Mouse (Mus musculus): ENCODE measurements around the gene Mbd3.

Gene Mbd3

DNA sequence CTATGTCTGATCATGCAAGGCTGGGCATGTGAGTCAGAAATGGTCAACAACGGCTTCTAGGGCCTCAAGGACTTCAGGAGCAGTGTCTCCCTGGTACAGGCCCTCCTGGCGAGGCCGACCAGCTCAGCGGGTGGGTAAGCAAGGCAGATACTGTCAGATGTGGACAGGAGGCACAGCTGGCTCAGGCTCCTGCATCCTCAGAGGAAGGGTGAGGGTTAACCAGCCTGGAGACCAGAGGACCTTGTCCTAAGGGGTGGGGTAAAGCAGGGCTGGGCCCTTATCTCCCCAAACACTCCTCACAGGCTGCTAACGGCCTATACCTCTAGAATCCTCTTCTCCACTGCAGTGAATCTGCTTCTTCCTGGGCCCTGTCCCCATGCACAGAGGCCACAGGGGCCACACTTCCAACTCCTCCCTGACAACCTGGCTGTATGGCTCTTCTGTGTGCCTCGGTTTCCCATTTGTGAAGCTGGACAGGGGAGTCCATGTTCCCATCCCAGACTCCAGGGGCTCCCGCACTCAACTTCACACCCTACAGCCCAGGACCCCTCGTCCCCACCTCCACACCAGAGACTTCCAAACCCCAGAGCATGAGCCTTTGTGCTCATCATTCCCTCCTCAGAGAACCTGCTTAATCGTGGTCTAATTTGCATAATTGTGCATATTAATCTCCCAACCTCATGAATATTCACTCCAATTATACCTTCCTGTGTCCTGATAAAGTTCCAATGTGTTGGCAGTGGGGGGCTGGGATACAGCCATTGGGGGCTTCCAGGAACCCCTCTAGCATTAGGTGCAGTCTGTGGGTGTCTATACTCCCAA is 22.5 kb upstream of the Mbd3 start:
- DNase-seq = no peak

DNA sequence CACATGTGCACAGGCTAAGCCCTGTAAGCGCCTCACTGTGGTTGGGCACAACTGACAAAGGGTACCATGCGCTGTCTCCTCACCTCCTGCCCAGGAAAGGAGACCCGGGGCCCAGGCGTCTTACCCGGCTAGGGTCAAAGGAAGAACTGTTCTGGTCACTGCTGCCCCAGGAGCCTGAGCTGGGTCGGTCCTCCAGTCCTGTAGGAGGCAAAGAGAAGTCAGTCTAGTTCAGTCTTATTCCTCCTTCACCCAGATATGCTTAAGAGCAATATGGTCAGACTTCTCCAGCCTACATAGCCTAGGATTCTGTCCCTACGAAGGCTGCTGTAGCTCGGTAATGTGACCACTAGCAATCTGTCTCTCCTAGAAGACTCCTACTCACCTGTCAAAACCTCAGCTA is 21.9 kb upstream of the Mbd3 start:
- no peak for DNase-seq

DNA sequence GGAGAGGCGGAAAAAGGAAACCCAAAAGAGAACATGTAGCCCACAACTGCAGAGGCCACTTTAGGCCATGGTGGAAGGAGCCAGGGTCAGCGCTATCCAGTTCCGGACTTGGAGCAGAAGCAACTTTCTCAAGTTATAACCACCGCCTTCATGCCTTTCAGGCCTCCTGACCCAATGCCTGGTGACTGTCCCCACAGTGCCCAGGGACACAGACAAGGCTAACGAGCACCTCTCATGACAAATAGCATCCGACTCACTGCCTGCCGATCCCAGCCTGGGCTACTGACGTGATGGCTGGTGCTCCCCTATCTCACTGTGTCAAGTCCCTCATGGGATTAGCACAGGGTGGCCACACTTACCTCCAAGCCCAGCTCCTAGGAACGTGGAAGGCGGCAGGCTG is 21.4 kb upstream of the Mbd3 start:
- no peak for DNase-seq

GRCm38 (mm10) chr10:80419419-80419818 is 20.1 kb upstream of the Mbd3 start:
- no peak for DNase-seq

DNA sequence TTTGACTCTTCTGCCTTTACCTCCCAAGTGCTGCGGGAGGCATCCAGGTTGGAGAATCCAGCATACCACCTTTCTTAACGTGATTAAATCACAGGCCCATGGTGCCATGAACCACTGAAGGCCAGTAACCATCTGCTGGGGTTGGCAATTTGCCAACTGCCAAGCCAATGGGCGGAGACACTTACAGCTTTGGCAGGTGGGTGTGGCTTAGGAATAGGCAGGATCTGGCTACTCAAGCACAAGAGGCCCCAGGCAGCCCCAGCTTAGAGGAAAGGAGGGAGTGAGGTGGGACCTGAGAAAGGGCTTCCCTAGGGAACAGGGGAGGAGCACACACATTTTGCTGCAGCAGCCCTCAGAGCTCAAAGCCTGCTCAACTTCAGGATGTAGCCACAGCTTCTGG is 19.0 kb upstream of the Mbd3 start:
- DNase-seq = peak; percentile 61 to 67

DNA sequence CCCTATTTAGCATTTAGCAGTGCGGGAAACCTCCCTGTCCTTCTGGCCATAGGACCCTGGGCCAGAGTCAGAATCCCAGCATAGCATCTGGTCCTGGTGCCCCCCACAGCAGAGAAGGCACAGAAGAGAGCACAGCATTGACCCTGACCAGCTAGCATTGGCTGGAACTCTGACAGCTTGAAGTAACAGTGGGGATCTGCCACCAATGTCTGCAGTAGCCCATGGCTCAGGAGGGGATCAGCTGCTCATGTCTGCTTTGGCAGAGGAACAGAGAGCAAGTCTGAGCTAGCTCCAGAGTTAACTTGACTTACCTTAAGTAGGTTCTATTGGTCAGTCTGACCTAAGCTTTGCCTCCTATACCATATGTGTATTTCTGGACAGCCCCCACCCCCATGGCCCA is 18.5 kb upstream of the Mbd3 start:
- no peak for DNase-seq

DNA sequence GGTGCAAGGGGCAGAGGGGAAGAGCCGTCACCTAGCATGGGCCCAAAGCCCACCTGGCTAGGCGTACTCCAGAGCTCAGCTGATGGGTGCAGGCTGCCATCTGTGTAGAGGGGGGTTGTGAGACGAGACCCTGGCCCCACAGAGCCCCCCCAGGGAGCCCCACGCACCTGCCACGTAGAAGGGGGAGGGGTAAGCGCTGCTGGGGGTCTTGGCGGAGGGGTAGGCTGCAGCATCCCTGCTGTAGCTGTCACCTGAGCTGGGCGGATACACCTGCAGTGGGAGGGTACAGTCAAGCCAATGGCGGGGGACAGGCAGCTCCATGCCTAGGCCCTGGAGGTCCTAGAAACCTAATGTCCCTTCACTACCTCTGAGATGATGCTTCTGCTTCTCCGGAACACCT is 18.0 kb upstream of the Mbd3 start:
- no peak for DNase-seq

GRCm38 (mm10) chr10:80415566-80415965 is 16.2 kb upstream of the Mbd3 start:
- no peak for DNase-seq

DNA sequence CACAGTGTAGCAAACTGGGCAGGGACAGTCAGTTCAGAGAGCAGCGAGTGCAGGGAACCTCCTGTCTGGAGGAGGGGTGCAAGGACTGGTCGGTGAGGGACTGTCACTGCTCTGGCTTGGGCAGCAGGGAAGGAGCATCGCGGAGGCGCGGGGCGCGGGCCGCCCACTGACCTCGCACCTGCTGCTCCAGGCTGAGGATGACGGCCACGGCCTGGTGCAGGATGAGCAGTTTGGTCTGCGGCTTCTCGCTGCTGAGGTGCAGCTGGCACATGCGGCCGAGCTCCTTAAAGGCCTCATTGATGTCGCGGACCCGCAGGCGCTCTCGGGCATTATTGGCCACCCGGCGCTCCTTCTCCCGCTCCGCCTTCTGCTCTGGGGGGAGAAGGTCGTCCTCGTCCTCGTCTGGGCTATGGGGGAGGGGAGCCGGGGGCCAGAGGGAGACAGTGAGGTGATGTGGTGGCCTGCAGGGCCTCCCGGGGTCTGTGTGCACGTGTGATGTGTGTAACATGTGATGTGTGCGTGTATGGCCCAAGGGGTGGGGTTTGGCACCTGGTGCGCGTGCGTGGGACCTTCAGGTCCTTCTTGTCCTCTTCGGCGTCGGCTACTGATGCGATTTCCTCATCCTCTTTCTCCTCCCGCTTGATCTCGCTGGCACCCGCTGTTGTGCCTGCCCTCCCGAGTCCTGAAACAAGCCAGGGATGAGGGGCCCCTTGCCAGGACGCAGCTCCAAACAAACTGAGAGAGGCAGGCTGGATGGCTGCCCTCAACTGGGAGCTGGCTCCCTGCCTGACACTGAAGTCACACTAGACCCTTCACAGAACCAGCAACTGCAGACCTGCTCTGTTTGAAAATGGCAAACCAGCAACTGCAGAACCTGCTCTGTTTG is 13.5 kb upstream of the Mbd3 start:
- DNase-seq = peak; percentile 58 to 63

DNA sequence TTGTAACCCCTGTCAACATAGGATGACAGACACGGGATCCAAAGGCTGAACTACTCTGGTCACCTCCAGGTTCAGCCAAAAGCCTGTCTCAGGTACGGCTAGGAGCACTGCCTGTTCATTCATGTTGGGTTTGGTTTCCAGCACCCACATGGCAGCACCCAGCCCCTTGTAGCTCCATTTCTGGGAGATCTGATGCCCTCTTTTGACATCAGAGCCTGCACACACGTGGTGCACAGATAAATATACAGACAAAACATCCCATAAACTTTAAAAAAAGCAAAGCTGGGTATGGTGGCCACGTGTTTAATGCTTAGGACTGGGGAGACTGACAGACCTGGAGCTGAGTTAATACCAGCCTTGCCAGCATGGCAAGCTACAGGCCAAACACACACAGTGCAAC is 8.6 kb upstream of the Mbd3 start:
- no peak for DNase-seq

GRCm38 (mm10) chr10:80406684-80407501 is 7.5 kb upstream of the Mbd3 start, which contains the start of gene Uqcr11:
Gene Uqcr11 (minus strand): TSS chr10:80406830.
- peak; percentile 94 for DNase-seq

DNA sequence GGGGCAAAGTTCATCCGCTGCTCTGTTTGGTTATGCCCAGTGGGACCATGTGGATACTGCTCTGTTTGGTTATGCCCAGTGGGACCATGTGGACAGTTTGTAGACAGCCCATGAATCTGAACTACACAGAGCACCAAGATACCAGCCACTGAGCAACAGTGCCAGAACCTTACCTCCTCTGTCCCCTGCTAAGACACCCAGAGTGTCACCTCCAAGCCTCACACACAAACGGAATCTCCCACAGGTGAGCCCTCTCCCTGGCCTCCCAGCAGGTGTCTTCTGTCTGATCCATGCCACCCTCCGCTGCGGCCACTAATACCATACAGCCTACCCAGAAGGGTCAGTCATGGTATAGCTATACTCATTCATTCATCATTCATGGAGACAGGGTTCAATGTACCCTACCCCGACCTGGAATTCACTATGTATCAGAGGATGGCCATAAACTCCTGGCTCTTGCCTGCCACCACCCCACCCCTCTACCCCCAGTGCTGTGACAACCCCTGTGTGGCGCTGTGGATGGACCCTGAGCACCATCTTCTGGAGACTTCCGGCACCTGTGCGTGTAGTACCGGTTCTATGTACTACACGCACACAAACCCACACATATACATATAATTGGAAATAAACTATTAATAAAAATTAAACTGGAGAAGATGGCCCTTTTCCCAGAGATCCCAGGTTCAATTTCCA is 6.3 kb upstream of the Mbd3 start:
- DNase-seq = no peak

DNA sequence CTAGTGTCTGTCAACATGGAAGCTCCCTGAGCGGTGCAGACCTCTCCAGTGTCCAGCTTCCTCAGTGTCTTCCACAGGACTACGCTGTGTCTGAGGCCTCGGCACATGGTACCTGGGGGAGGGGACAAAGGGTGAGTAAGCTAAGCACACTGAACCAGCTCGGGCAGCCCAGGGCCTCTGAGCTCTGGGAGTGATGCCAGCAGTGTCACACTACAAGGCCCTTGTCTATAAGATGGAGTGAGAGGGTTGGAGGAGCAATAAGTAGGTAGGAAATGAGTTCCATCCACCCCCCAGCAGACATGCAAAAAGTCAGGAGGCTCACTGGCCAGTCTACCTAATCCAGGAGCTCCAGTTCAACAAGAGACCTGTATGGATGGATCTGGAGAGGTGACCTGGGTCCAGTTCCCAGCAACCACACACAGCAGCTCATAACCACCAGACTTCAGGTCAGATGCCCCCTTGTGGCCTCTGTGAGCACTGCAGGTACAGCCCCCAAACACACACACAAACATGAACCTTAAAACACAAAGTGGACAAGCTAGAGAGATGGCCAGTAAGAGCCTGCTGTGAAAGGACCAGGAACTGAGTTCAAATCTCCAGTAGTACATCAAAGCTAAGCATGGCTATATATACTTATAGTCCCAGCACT is 3.8 kb upstream of the Mbd3 start:
- peak; percentile 49 to 56 for DNase-seq

- no peak for DNase-seq
Measured at GRCm38 (mm10) chr10:80400704-80401161, 1.4 kb upstream of the Mbd3 start.

- no peak for DNase-seq
Measured at GRCm38 (mm10) chr10:80399973-80400703, 788 bp upstream of the Mbd3 start.

DNA sequence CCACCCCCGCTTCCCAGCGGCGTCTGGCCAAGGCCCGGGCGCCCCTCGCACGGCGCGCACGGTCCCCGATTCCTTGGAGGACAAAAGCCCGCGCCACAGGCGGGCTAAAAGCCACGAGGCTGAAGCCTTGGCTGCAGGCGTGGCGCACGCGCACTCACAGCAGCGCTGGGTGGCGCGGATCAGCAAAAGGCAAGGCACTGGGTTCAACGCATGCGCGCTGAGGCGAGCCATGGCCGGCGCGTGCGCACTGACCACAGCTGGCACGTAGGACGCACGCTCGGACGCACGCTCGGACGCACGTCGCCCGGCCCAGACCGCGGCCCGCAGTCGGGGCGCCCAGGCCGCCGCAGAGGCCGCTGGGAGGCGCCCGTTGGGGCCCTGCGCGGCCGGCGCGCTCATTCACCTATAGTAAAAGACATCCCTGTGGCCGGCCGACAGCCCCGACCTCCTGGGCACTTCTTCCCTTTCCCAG is 595 bp downstream of the Mbd3 start:
- peak; percentile 97 to 99 for DNase-seq

- no peak for DNase-seq
Measured at GRCm38 (mm10) chr10:80398174-80398535, 1.2 kb downstream of the Mbd3 start.

- no peak for DNase-seq
Measured at GRCm38 (mm10) chr10:80397524-80398173, 1.7 kb downstream of the Mbd3 start.

GRCm38 (mm10) chr10:80396822-80397523 is 2.4 kb downstream of the Mbd3 start:
- no peak for DNase-seq

Data from lung, adult 18-20 months (tissue).